Mouse (Mus musculus) hindlimb bud, embryonic 11.5 days (tissue): ENCODE measurements at regions not wholly inside any gene's neighbourhood (a gene's known extent, or its start where the extent isn't known, plus 50 kb on each side); places are given as distances from the start of the nearest gene placed in this dataset.
"Not testable (repeated sequence)": the region's sequence is repeated elsewhere in the genome, so short reads cannot be mapped to it uniquely, and the experiment has no call there.

Source experiments
- DNase-seq: peaks from one replicate; pipeline ENCODE4 v3.0.0-alpha.2; 2012; ENCODE audit warnings: low read depth, low spot score; ENCODE audit errors: extremely low spot score

DNA sequence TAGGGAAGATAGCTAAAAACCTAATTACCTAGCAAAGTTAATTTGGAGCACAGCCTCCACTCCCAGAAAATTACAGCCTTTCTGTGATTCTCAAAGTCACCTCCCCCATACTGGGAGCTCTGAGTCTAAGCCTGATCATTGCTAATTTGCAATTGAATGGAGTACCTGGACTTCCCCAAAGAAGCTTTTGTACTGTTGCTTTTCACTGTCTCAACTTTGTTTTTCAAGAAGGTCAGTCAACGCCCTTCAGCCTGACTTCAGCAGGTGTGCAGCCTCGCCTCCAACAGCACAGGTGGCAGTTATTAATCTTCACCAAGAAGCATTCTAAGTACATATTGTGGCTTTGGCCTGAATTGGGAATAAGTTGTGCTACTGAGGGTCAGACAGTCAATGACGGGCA, 67.7 kb upstream of the Dnajc1 start:
- not testable (repeated sequence) for DNase-seq

DNA sequence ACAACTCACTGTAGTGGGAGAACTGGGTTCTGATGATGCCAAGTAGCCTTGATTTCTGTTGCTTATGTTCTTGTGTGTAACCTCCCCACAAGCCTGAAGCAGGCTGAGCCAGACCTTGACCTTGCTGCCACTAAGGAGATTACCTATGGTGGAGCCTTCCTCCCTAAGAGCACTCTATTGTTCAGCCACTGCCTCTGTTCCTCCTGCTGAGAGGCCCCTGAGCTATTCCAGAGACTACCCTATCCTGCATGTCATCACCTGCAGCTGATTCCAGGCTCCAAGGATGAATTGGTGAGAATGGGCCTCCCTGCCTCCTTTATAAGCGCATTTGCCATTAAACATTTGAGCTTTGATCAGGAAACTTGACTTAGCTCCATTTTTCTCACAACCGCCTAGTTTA, 60.8 kb upstream of the Dnajc1 start:
- DNase-seq = not testable (repeated sequence)

DNA sequence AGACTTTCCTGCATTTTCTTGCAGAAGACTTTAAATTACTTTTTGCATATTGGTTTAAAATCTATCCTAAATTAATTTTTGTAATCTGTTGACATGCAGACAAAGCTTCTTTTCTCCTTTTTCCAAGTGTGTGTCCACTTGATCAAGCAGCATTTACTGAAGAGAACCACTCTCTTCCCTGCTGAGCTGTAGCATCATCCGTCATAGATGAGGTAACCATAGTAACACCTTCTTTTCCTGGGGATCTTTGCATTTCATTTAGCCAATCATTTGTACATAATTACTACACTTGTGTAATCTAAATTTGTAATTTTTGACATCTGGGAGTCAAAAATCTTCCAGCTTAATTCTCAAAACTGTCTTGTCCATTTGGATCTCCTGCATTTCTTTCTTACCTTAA, 53.2 kb upstream of the Dnajc1 start:
- DNase-seq = no peak
